Mouse (Mus musculus): ENCODE data around the gene Cdk8. TPM values are rescaled to one million over a fixed set of nuclear protein-coding genes. Genes with fewer than 3 reads are reported as not detected.

Cdk8 gene
- polyA plus RNA-seq, 1 experiment from 2014 or later = 24.6 TPM

GRCm38 (mm10) chr5:146298807-146299519, 67.9 kb downstream of the Cdk8 start:
- H3K4me3 ChIP-seq (ENCODE audit: low read depth, low read length) = no peak overlapping the region
- no peaks in the 10 kb centered on the region for H3K27me3 ChIP-seq (replicated peaks; ENCODE audit: control insufficient read depth, insufficient read depth, low read length)
- H3K27ac ChIP-seq (ENCODE audit: low read depth, low read length) = no peak overlapping the region
- TF ChIP-seq CTCF (IDR thresholded peaks at IDR 0.05; ENCODE audit: low read depth) = no peak
- no peaks in the 10 kb centered on the region for H3K4me1 ChIP-seq (replicated peaks; ENCODE audit: control insufficient read depth, insufficient read depth, low read length)
- H3K36me3 ChIP-seq (ENCODE audit: control insufficient read depth, insufficient read depth) = peaks cover 60% of the 10 kb centered on the region
- no peaks in the 10 kb centered on the region for H3K9me3 ChIP-seq (ENCODE audit: control insufficient read depth)
- H3K4me2 ChIP-seq (replicated peaks; ENCODE audit: low read depth) = no peak overlapping the region
- WGBS = 82% methylated on average over 13 of the region's 13 CpGs
- no peak overlapping the region for H3K9ac ChIP-seq (ENCODE audit: low read depth, low read length)
- ATAC-seq = no peak

- no peak overlapping the region for H3K9ac ChIP-seq (ENCODE audit: low read depth, low read length)
- WGBS = 74% methylated on average over 8 of the region's 8 CpGs
- H3K4me2 ChIP-seq (replicated peaks; ENCODE audit: low read depth) = no peak overlapping the region
- H3K9me3 ChIP-seq (ENCODE audit: control insufficient read depth) = no peaks in the 10 kb centered on the region
- no peak for ATAC-seq
- no peak overlapping the region for H3K27ac ChIP-seq (ENCODE audit: low read depth, low read length)
- no peaks in the 10 kb centered on the region for H3K4me1 ChIP-seq (replicated peaks; ENCODE audit: control insufficient read depth, insufficient read depth, low read length)
- peaks cover 60% of the 10 kb centered on the region for H3K36me3 ChIP-seq (ENCODE audit: control insufficient read depth, insufficient read depth)
- no peak overlapping the region for H3K4me3 ChIP-seq (ENCODE audit: low read depth, low read length)
- H3K27me3 ChIP-seq (replicated peaks; ENCODE audit: control insufficient read depth, insufficient read depth, low read length) = no peaks in the 10 kb centered on the region
- TF ChIP-seq CTCF (IDR thresholded peaks at IDR 0.05; ENCODE audit: low read depth) = no peak
Observed at GRCm38 (mm10) chr5:146299520-146299870, 68.5 kb downstream of the Cdk8 start.

GRCm38 (mm10) chr5:146303470-146303869, 72.4 kb downstream of the Cdk8 start:
- peak; percentile 87 for TF ChIP-seq CTCF (IDR thresholded peaks at IDR 0.05; ENCODE audit: low read depth)
- H3K27ac ChIP-seq (ENCODE audit: low read depth, low read length) = no peak overlapping the region

GRCm38 (mm10) chr5:146307046-146307743, 76.2 kb downstream of the Cdk8 start:
- Histone ChIP-seq H3K36me3 (ENCODE audit: control insufficient read depth, insufficient read depth) (peaks cover 6% of the 10 kb centered on the region; the same call in 1 of the 2 replicates), H3K4me2 (replicated peaks; ENCODE audit: low read depth) (no peak overlapping the region), H3K27me3 (replicated peaks; ENCODE audit: control insufficient read depth, insufficient read depth, low read length) (no peaks in the 10 kb centered on the region), H3K4me3 (ENCODE audit: low read depth, low read length) (no peak overlapping the region), H3K9me3 (ENCODE audit: control insufficient read depth) (no peaks in the 10 kb centered on the region), H3K9ac (ENCODE audit: low read depth, low read length) (no peak overlapping the region), H3K4me1 (replicated peaks; ENCODE audit: control insufficient read depth, insufficient read depth, low read length) (no peaks in the 10 kb centered on the region), H3K27ac (ENCODE audit: low read depth, low read length) (no peak overlapping the region)
- TF ChIP-seq CTCF (IDR thresholded peaks at IDR 0.05; ENCODE audit: low read depth) = no peak
- 71% methylated on average over 8 of the region's 8 CpGs for WGBS
- no peak for ATAC-seq

More at GRCm38 (mm10) chr5:146303470-146303869, 72.4 kb downstream of the Cdk8 start:
- Histone ChIP-seq H3K4me3 (ENCODE audit: low read depth, low read length) (no peak overlapping the region), H3K9me3 (ENCODE audit: control insufficient read depth) (no peaks in the 10 kb centered on the region), H3K9ac (ENCODE audit: low read depth, low read length) (no peak overlapping the region), H3K36me3 (ENCODE audit: control insufficient read depth, insufficient read depth) (peaks cover 34% of the 10 kb centered on the region; the same call in 1 of the 2 replicates), H3K27me3 (replicated peaks; ENCODE audit: control insufficient read depth, insufficient read depth, low read length) (no peaks in the 10 kb centered on the region), H3K4me1 (replicated peaks; ENCODE audit: control insufficient read depth, insufficient read depth, low read length) (no peaks in the 10 kb centered on the region), H3K4me2 (replicated peaks; ENCODE audit: low read depth) (no peak overlapping the region)
- peak; percentile 50; the same call in 1 of the 2 replicates for ATAC-seq
- WGBS = 80% methylated on average over 5 of the region's 5 CpGs

GRCm38 (mm10) chr5:146307744-146308096, 76.7 kb downstream of the Cdk8 start:
- Histone ChIP-seq H3K9ac (ENCODE audit: low read depth, low read length) (no peak overlapping the region), H3K4me3 (ENCODE audit: low read depth, low read length) (no peak overlapping the region), H3K27ac (ENCODE audit: low read depth, low read length) (no peak overlapping the region), H3K9me3 (ENCODE audit: control insufficient read depth) (no peaks in the 10 kb centered on the region), H3K27me3 (replicated peaks; ENCODE audit: control insufficient read depth, insufficient read depth, low read length) (no peaks in the 10 kb centered on the region), H3K36me3 (ENCODE audit: control insufficient read depth, insufficient read depth) (peaks cover 6% of the 10 kb centered on the region; the same call in 1 of the 2 replicates), H3K4me2 (replicated peaks; ENCODE audit: low read depth) (no peak overlapping the region), H3K4me1 (replicated peaks; ENCODE audit: control insufficient read depth, insufficient read depth, low read length) (no peaks in the 10 kb centered on the region)
- no peak for ATAC-seq
- no peak for TF ChIP-seq CTCF (IDR thresholded peaks at IDR 0.05; ENCODE audit: low read depth)
- 94% methylated on average over 4 of the region's 4 CpGs for WGBS

- ATAC-seq = no peak
- no peaks in the 10 kb centered on the region for H3K9me3 ChIP-seq (ENCODE audit: control insufficient read depth)
- H3K4me3 ChIP-seq (ENCODE audit: low read depth, low read length) = no peak overlapping the region
- no peaks in the 10 kb centered on the region; the same call in 1 of the 2 replicates for H3K4me1 ChIP-seq (replicated peaks; ENCODE audit: control insufficient read depth, insufficient read depth, low read length)
- no peak for TF ChIP-seq CTCF (IDR thresholded peaks at IDR 0.05; ENCODE audit: low read depth)
- H3K9ac ChIP-seq (ENCODE audit: low read depth, low read length) = no peak overlapping the region
- H3K36me3 ChIP-seq (ENCODE audit: control insufficient read depth, insufficient read depth) = no peaks in the 10 kb centered on the region
- 51% methylated on average over 6 of the region's 6 CpGs for WGBS
- H3K27me3 ChIP-seq (replicated peaks; ENCODE audit: control insufficient read depth, insufficient read depth, low read length) = no peaks in the 10 kb centered on the region
- 0 out of 2 replicates have a peak overlapping the region, but pooled peaks have one; percentile 46 for H3K27ac ChIP-seq (ENCODE audit: low read depth, low read length)
- no peak overlapping the region for H3K4me2 ChIP-seq (replicated peaks; ENCODE audit: low read depth)
Observed at GRCm38 (mm10) chr5:146314538-146314937, 83.5 kb downstream of the Cdk8 start.

All from intestine, postnatal 0 days (tissue).